Mouse (Mus musculus): ENCODE measurements around the gene Olfr787. TPM values are rescaled to one million over a fixed set of nuclear protein-coding genes. Genes with fewer than 3 reads are reported as not detected.

Gene Olfr787
- 0.16 TPM for polyA plus RNA-seq (2017; shearing (Covaris generic))

GRCm38 (mm10) chr10:129461562-129461961, at the start of gene Olfr787:
TSS of gene Olfr787 (plus strand) at chr10:129461862.

GRCm38 (mm10) chr10:129427006-129427405, 34.7 kb upstream of the Olfr787 start, which contains the start of gene Olfr786:
TSS of gene Olfr786 (plus strand) at chr10:129427306.

DNA sequence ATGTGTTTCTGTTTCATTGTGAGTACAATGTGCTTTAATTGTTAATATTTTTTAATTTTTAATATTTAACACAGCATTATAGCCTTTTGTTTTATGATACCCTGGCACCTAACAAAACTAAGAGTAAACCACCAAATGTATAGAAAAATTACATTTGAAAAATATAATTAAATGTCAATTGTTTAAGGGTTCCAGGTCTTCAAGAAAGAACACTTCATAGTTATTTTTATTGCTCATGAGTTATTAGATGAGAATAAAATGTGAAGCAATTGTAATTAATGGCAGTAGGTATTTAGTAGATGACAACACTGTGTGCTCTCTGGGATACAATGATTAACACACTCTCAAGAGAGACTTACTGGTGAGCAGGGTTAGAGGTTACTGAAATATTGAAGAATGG, 9.0 kb downstream of the Olfr787 start, which contains the start of gene Olfr788:
TSS of gene Olfr788 (plus strand) at position 301 of the 400 bp plus-strand sequence.

GRCm38 (mm10) chr10:129484452-129484851, 22.8 kb downstream of the Olfr787 start, which contains the start of gene Olfr789:
TSS of gene Olfr789 (plus strand) at chr10:129484752.

GRCm38 (mm10) chr10:129498192-129498591, 36.5 kb downstream of the Olfr787 start, which contains the start of gene Olfr790:
TSS of gene Olfr790 (plus strand) at chr10:129498492.

Other genes with a start within 250 kb of the Olfr787 start
- not detected for gene Olfr774, start 225.7 kb upstream of the Olfr787 start, polyA plus RNA-seq (2017; shearing (Covaris generic))
- not detected for gene Olfr775, start 213.4 kb upstream of the Olfr787 start, polyA plus RNA-seq (2017; shearing (Covaris generic))
- not detected for gene Olfr776, start 202.7 kb upstream of the Olfr787 start, polyA plus RNA-seq (2017; shearing (Covaris generic))
- not detected for gene Olfr777, start 190.4 kb upstream of the Olfr787 start, polyA plus RNA-seq (2017; shearing (Covaris generic))
- gene Olfr780, start 143.7 kb upstream of the Olfr787 start, polyA plus RNA-seq (2017; shearing (Covaris generic)): not detected
- not detected for gene Olfr781, start 133.0 kb upstream of the Olfr787 start, polyA plus RNA-seq (2017; shearing (Covaris generic))
- not detected for gene Olfr782, start 113.0 kb upstream of the Olfr787 start, polyA plus RNA-seq (2017; shearing (Covaris generic))
- gene Olfr784, start 77.8 kb upstream of the Olfr787 start, polyA plus RNA-seq (2017; shearing (Covaris generic)): 0.07 TPM
- gene Olfr785, start 56.4 kb upstream of the Olfr787 start, polyA plus RNA-seq (2017; shearing (Covaris generic)): not detected
- not detected for gene Olfr786, start 34.6 kb upstream of the Olfr787 start, polyA plus RNA-seq (2017; shearing (Covaris generic))
- not detected for gene Olfr788, start 9.1 kb downstream of the Olfr787 start, polyA plus RNA-seq (2017; shearing (Covaris generic))
- not detected for gene Olfr789, start 22.9 kb downstream of the Olfr787 start, polyA plus RNA-seq (2017; shearing (Covaris generic))
- gene Olfr790, start 36.6 kb downstream of the Olfr787 start, polyA plus RNA-seq (2017; shearing (Covaris generic)): not detected
- gene Olfr791, start 59.9 kb downstream of the Olfr787 start, polyA plus RNA-seq (2017; shearing (Covaris generic)): not detected
- not detected for gene Olfr792, start 77.3 kb downstream of the Olfr787 start, polyA plus RNA-seq (2017; shearing (Covaris generic))
- gene Olfr794, start 105.8 kb downstream of the Olfr787 start, polyA plus RNA-seq (2017; shearing (Covaris generic)): not detected
- not detected for gene Olfr796, start 150.7 kb downstream of the Olfr787 start, polyA plus RNA-seq (2017; shearing (Covaris generic))
- gene Olfr798, start 166.1 kb downstream of the Olfr787 start, polyA plus RNA-seq (2017; shearing (Covaris generic)): 0.18 TPM
- gene Olfr799, start 175.6 kb downstream of the Olfr787 start, polyA plus RNA-seq (2017; shearing (Covaris generic)): not detected
- gene Olfr800, start 195.8 kb downstream of the Olfr787 start, polyA plus RNA-seq (2017; shearing (Covaris generic)): not detected
- gene Olfr801, start 212.0 kb downstream of the Olfr787 start, polyA plus RNA-seq (2017; shearing (Covaris generic)): not detected
- gene Olfr802, start 226.3 kb downstream of the Olfr787 start, polyA plus RNA-seq (2017; shearing (Covaris generic)): not detected
- gene Olfr803, start 232.4 kb downstream of the Olfr787 start, polyA plus RNA-seq (2017; shearing (Covaris generic)): not detected
- gene Olfr804, start 241.3 kb downstream of the Olfr787 start, polyA plus RNA-seq (2017; shearing (Covaris generic)): not detected